Mouse (Mus musculus) heart, postnatal 0 days (tissue): ENCODE measurements around the gene Abcg4.

ENCODE experiments used
- CTCF ChIP-seq: IDR thresholded peaks from 2 replicates; pipeline ENCODE4 v1.5.1; 2016; ENCODE audit warnings: antibody characterized with exemption, control low read depth, low read depth
- EP300 ChIP-seq: IDR thresholded peaks from 2 replicates; pipeline ENCODE4 v1.6.1; 2016; ENCODE audit warnings: antibody characterized with exemption, low read depth

DNA sequence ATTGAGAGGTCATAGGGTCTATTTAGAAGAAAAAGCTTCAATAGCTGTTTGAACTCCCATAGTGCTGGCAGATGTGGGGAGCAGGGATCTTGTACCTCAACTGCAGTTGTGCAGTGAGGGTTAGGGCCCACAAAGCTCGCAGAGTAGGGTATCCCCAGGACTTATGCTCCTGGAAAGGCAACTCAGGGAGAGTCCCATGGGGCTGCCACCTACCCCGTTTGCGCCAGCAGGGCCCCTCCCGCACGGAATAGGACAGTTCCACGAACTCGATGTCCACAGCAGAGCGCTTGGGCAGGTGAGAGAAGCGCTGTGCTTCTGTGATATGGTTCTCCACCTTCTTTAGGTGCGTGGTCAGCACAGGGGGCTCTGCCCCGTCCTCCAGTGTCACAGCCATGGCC lies 1.4 kb downstream of the Abcg4 start:
- TF ChIP-seq EP300 (no peak), CTCF (no peak)
